Mouse (Mus musculus) liver, embryonic 16.5 days (tissue): Measurements from ENCODE around the gene Itga3. TPM values are rescaled to one million over a fixed set of nuclear protein-coding genes. Genes with fewer than 3 reads are reported as not detected.

Experiments used
- ATAC-seq: fragments of 200-750 bp; cut with Nextera tagmentation; 2 replicates; pipeline ENCODE4 v1.8.0; 2017; ENCODE audit warnings: low read depth, mild to moderate bottlenecking, moderate number of reproducible peaks, moderate library complexity
- H3K27ac ChIP-seq: fragments of 300-500 bp; sonication (generic); 2 replicates; pipeline ENCODE4 v1.5.1; 2014; ENCODE audit warnings: mild to moderate bottlenecking, low read length
- H3K27me3 ChIP-seq: fragments of 300-500 bp; sonication (generic); 2 replicates; pipeline ENCODE4 v1.6.1; 2014; ENCODE audit warnings: low read depth, low read length, mixed read lengths; ENCODE audit not compliant: control insufficient read depth, insufficient read depth
- H3K36me3 ChIP-seq: fragments of 300-500 bp; sonication (generic); 2 replicates; pipeline ENCODE4 v1.6.1; 2014; ENCODE audit warnings: mild to moderate bottlenecking; ENCODE audit not compliant: control insufficient read depth, insufficient read depth
- H3K4me1 ChIP-seq: fragments of 300-500 bp; sonication (generic); 2 replicates; pipeline ENCODE4 v1.6.1; 2014; ENCODE audit warnings: low read depth, low read length, mixed read lengths; ENCODE audit not compliant: control insufficient read depth
- H3K4me2 ChIP-seq: fragments of 300-500 bp; sonication (generic); 2 replicates; pipeline ENCODE4 v1.6.1; 2014; ENCODE audit warnings: low read depth, low read length, mixed read lengths
- H3K4me3 ChIP-seq: fragments of 300-500 bp; sonication (generic); 2 replicates; pipeline ENCODE4 v1.5.1; 2014; ENCODE audit warnings: low read depth, mild to moderate bottlenecking, low read length
- H3K9ac ChIP-seq: fragments of 300-500 bp; sonication (generic); 2 replicates; pipeline ENCODE4 v1.6.1; 2014; ENCODE audit warnings: low read depth, low read length
- H3K9me3 ChIP-seq: fragments of 300-500 bp; sonication (generic); replicated peaks from 2 replicates; pipeline ENCODE4 v1.6.1; 2016; ENCODE audit warnings: low read length; ENCODE audit not compliant: control insufficient read depth
- WGBS: fragments of 180-500 bp; shearing (Covaris S2); extraction: QIAGEN DNeasy Blood & Tissue Kit; methylation state at CpG from one replicate; pipeline ENCODE4 v1.1.7; 2014; ENCODE audit not compliant: insufficient replicate concordance; 5-methylcytosine and 5-hydroxymethylcytosine counted together
- polyA plus RNA-seq: library from polyadenylated mRNA; unstranded; fragments of >200 nt; fragmentation: Nextera tagmentation; extraction: Ambion mirVana; gene quantifications from 2 replicates; pipeline ENCODE4 v1.2.1, GENCODE M21; 2015

Gene Itga3
- polyA plus RNA-seq, 1 experiment from 2014 or later: 2.2 TPM

GRCm38 (mm10) chr11:95056768-95057501, 19.7 kb downstream of the Itga3 start:
- ATAC-seq: no peak
- Histone ChIP-seq H3K4me3 (no peak overlapping the region), H3K36me3 (no peaks in the 10 kb centered on the region), H3K27me3 (no peaks in the 10 kb centered on the region), H3K9me3 (no peaks in the 10 kb centered on the region), H3K27ac (no peak overlapping the region), H3K4me1 (no peaks in the 10 kb centered on the region), H3K9ac (no peak overlapping the region), H3K4me2 (no peak overlapping the region)
- 52% methylated on average over 19 of the region's 19 CpGs for WGBS

- no peaks in the 10 kb centered on the region for H3K36me3 ChIP-seq
- 56% methylated on average over 9 of the region's 9 CpGs for WGBS
- H3K4me3 ChIP-seq: no peak overlapping the region
- H3K4me1 ChIP-seq: no peaks in the 10 kb centered on the region
- no peak overlapping the region for H3K4me2 ChIP-seq
- no peaks in the 10 kb centered on the region for H3K27me3 ChIP-seq
- no peak overlapping the region for H3K27ac ChIP-seq
- no peak for ATAC-seq
- H3K9me3 ChIP-seq: no peaks in the 10 kb centered on the region
- H3K9ac ChIP-seq: no peak overlapping the region
Measured at GRCm38 (mm10) chr11:95053062-95053461, 23.5 kb downstream of the Itga3 start.

GRCm38 (mm10) chr11:95046980-95047680, 29.5 kb downstream of the Itga3 start:
- Histone ChIP-seq H3K27ac (no peak overlapping the region), H3K4me3 (no peak overlapping the region), H3K9me3 (no peaks in the 10 kb centered on the region), H3K36me3 (no peaks in the 10 kb centered on the region), H3K27me3 (no peaks in the 10 kb centered on the region), H3K4me1 (no peaks in the 10 kb centered on the region; the same call in 1 of the 2 replicates), H3K4me2 (no peak overlapping the region), H3K9ac (no peak overlapping the region)
- peak; percentile 33; the same call in 1 of the 2 replicates for ATAC-seq
- WGBS: 39% methylated on average over 9 of the region's 9 CpGs

- Histone ChIP-seq H3K9me3 (no peaks in the 10 kb centered on the region), H3K36me3 (no peaks in the 10 kb centered on the region), H3K27me3 (no peaks in the 10 kb centered on the region), H3K4me1 (peaks cover 15% of the 10 kb centered on the region), H3K4me3 (no peak overlapping the region), H3K4me2 (no peak overlapping the region), H3K9ac (no peak overlapping the region), H3K27ac (no peak overlapping the region)
- 59% methylated on average over 12 of the region's 13 CpGs for WGBS
- ATAC-seq: no peak
Measured at GRCm38 (mm10) chr11:95044185-95044870, 32.3 kb downstream of the Itga3 start.

GRCm38 (mm10) chr11:95043608-95044007, 33.0 kb downstream of the Itga3 start:
- H3K4me1 ChIP-seq: peaks cover 19% of the 10 kb centered on the region
- WGBS: 50% methylated on average over 7 of the region's 7 CpGs
- no peaks in the 10 kb centered on the region for H3K27me3 ChIP-seq
- no peaks in the 10 kb centered on the region for H3K9me3 ChIP-seq
- ATAC-seq: no peak
- no peaks in the 10 kb centered on the region for H3K36me3 ChIP-seq
- H3K9ac ChIP-seq: no peak overlapping the region
- no peak overlapping the region for H3K4me3 ChIP-seq
- no peak overlapping the region for H3K4me2 ChIP-seq
- H3K27ac ChIP-seq: no peak overlapping the region

- WGBS: 64% methylated on average over 4 of the region's 4 CpGs
- no peak for ATAC-seq
- no peak overlapping the region for H3K4me2 ChIP-seq
- no peak overlapping the region for H3K27ac ChIP-seq
- H3K4me1 ChIP-seq: peaks cover 23% of the 10 kb centered on the region
- no peak overlapping the region for H3K4me3 ChIP-seq
- H3K9ac ChIP-seq: no peak overlapping the region
- H3K36me3 ChIP-seq: no peaks in the 10 kb centered on the region
- H3K9me3 ChIP-seq: no peaks in the 10 kb centered on the region
- no peaks in the 10 kb centered on the region for H3K27me3 ChIP-seq
Measured at GRCm38 (mm10) chr11:95043060-95043459, 33.5 kb downstream of the Itga3 start.

GRCm38 (mm10) chr11:95042096-95042495, 34.5 kb downstream of the Itga3 start:
- WGBS: 1% methylated on average over 11 of the region's 11 CpGs
- peak overlapping the region; percentile 42 for H3K9ac ChIP-seq
- peak overlapping the region; percentile 78 for H3K4me3 ChIP-seq
- peak overlapping the region; percentile 79 for H3K27ac ChIP-seq
- H3K36me3 ChIP-seq: no peaks in the 10 kb centered on the region
- no peaks in the 10 kb centered on the region for H3K27me3 ChIP-seq
- peak overlapping the region; percentile 96 for H3K4me2 ChIP-seq
- H3K9me3 ChIP-seq: no peaks in the 10 kb centered on the region
- peak; percentile 20 for ATAC-seq
- peaks cover 23% of the 10 kb centered on the region for H3K4me1 ChIP-seq

GRCm38 (mm10) chr11:95041139-95041609, 35.4 kb downstream of the Itga3 start, which contains the start of gene Pdk2:
Gene Pdk2, minus strand, starts transcription at chr11:95041354.
- ATAC-seq: peak; percentile 99
- under 1% methylated on average over 41 of the region's 41 CpGs for WGBS

More at GRCm38 (mm10) chr11:95041139-95041609, 35.4 kb downstream of the Itga3 start, which contains the start of gene Pdk2:
- peak within 1 kb of the TSS; percentile 96 for H3K4me2 ChIP-seq
- H3K4me1 ChIP-seq: peaks cover 23% of the 10 kb centered on the region
- H3K27me3 ChIP-seq: no peaks in the 10 kb centered on the region
- peak within 1 kb of the TSS; percentile 81 for H3K9ac ChIP-seq
- H3K9me3 ChIP-seq: no peaks in the 10 kb centered on the region
- H3K4me3 ChIP-seq: peak within 1 kb of the TSS; percentile 78
- H3K36me3 ChIP-seq: no peaks in the 10 kb centered on the region
- H3K27ac ChIP-seq: peak within 1 kb of the TSS; percentile 79
